Mouse (Mus musculus) CH12.LX (cell line): ENCODE results near the gene Zfp239.
A peak's percentile ranks its signal among the peaks of the same experiment; 100 is the strongest.

ENCODE experiments used
- CTCF ChIP-seq, 2 experiments: IDR thresholded peaks in 1 of 2; conservative IDR thresholded peaks in 1 of 2; 2 replicates each; pipeline ENCODE4 v1.5.1; 2011 to 2012; ENCODE audit warnings: low read depth in 2 of 2, low read length in 2 of 2, improper control_type of control experiment in 1 of 2, inconsistent platforms in 1 of 2, mild to moderate bottlenecking in 1 of 2, moderate library complexity in 1 of 2
- EP300 ChIP-seq: IDR thresholded peaks from 2 replicates; pipeline ENCODE4 v1.6.1; 2011; ENCODE audit warnings: low read length, improper control_type of control experiment
- JUN ChIP-seq: IDR thresholded peaks from 2 replicates; pipeline ENCODE4 v1.6.1; 2011; ENCODE audit warnings: low read depth, mild to moderate bottlenecking, low read length, improper control_type of control experiment, moderate library complexity; ENCODE audit not compliant: insufficient read depth
- JUND ChIP-seq: conservative IDR thresholded peaks from 2 replicates; pipeline ENCODE4 v1.6.1; 2011; ENCODE audit warnings: low read depth, low read length, improper control_type of control experiment
- MAX ChIP-seq: IDR thresholded peaks from 2 replicates; pipeline ENCODE4 v1.6.1; 2011; ENCODE audit warnings: low read length, improper control_type of control experiment
- POLR2A ChIP-seq: IDR thresholded peaks from 2 replicates; pipeline ENCODE4 v1.6.1; 2011; ENCODE audit warnings: low read depth, mild to moderate bottlenecking, improper control_type of control experiment, low read length
- POLR2AphosphoS2 ChIP-seq: IDR thresholded peaks from 2 replicates; pipeline ENCODE4 v1.6.1; 2011; ENCODE audit warnings: low read depth, low read length, improper control_type of control experiment
- SIN3A ChIP-seq: IDR thresholded peaks from 2 replicates; pipeline ENCODE4 v1.6.1; 2012; ENCODE audit warnings: low read length, improper control_type of control experiment, inconsistent platforms
- TBP ChIP-seq: conservative IDR thresholded peaks from 2 replicates; pipeline ENCODE4 v1.6.1; 2011; ENCODE audit warnings: low read depth, low read length, improper control_type of control experiment
- USF1 ChIP-seq: IDR thresholded peaks from 2 replicates; pipeline ENCODE4 v1.6.1; 2014; ENCODE audit warnings: low read depth, mild to moderate bottlenecking, inconsistent platforms, low read length, improper control_type of control experiment
- USF2 ChIP-seq: conservative IDR thresholded peaks from 2 replicates; pipeline ENCODE4 v1.6.1; 2011; ENCODE audit warnings: low read depth, low read length, improper control_type of control experiment
- ZKSCAN1 ChIP-seq: IDR thresholded peaks from 2 replicates; pipeline ENCODE4 v1.6.1; 2012; ENCODE audit warnings: low read depth, inconsistent platforms, low read length, improper control_type of control experiment, borderline replicate concordance
- ZNF384 ChIP-seq: IDR thresholded peaks from 2 replicates; pipeline ENCODE4 v1.6.1; 2012; ENCODE audit warnings: low read depth, low read length, improper control_type of control experiment, inconsistent platforms

- peak; percentile 69 for TF ChIP-seq POLR2A
- no peak for TF ChIP-seq JUND
- TF ChIP-seq CTCF (conservative IDR thresholded peaks at IDR 0.05 in 1 of 2, IDR thresholded peaks at IDR 0.05 in 1 of 2; ENCODE audit: low read depth in 2 of 2, low read length in 2 of 2), result no peak
- no peak for TF ChIP-seq EP300
- no peak for TF ChIP-seq USF2
- TF ChIP-seq POLR2AphosphoS2, result no peak
- TF ChIP-seq JUN, result no peak
- TF ChIP-seq USF1, result no peak
- TF ChIP-seq SIN3A, result peak; percentile 54
- peak; percentile 78 for TF ChIP-seq MAX
- peak; percentile 78 for TF ChIP-seq TBP
- TF ChIP-seq ZKSCAN1, result no peak
- TF ChIP-seq ZNF384, result no peak
Measured at GRCm38 (mm10) chr6:117862899-117863620, 1.2 kb downstream of the Zfp239 start.
